Mouse (Mus musculus) forebrain, embryonic 12.5 days (tissue): Measurements from ENCODE around the gene Tmem176b. TPM values are rescaled to one million over a fixed set of nuclear protein-coding genes. Genes with fewer than 3 reads are reported as not detected.

Experiments used
- ATAC-seq: fragments of 200-750 bp; cut with Nextera tagmentation; 2 replicates; pipeline ENCODE4 v1.8.0; 2017; ENCODE audit warnings: moderate TSS enrichment; ENCODE audit not compliant: low FRiP score
- H3K27ac ChIP-seq: fragments of 300-500 bp; sonication (generic); 2 replicates; pipeline ENCODE4 v1.5.1; 2016; ENCODE audit warnings: mild to moderate bottlenecking
- H3K27me3 ChIP-seq: fragments of 300-500 bp; sonication (generic); 2 replicates; pipeline ENCODE4 v1.6.1; 2016; ENCODE audit warnings: mild to moderate bottlenecking
- H3K36me3 ChIP-seq: fragments of 300-500 bp; sonication (generic); replicated peaks from 2 replicates; pipeline ENCODE4 v1.6.1; 2016; ENCODE audit warnings: mild to moderate bottlenecking
- H3K4me1 ChIP-seq: fragments of 300-500 bp; sonication (generic); 2 replicates; pipeline ENCODE4 v1.6.1; 2016
- H3K4me2 ChIP-seq: fragments of 300-500 bp; sonication (generic); 2 replicates; pipeline ENCODE4 v1.6.1; 2016; ENCODE audit warnings: mild to moderate bottlenecking, moderate library complexity
- H3K4me3 ChIP-seq: fragments of 300-500 bp; sonication (generic); replicated peaks from 2 replicates; pipeline ENCODE4 v1.5.1; 2016; ENCODE audit warnings: mild to moderate bottlenecking
- H3K9ac ChIP-seq: fragments of 300-500 bp; sonication (generic); 2 replicates; pipeline ENCODE4 v1.6.1; 2016; ENCODE audit warnings: mild to moderate bottlenecking
- H3K9me3 ChIP-seq: fragments of 300-500 bp; sonication (generic); 2 replicates; pipeline ENCODE4 v1.6.1; 2016
- WGBS: fragments of 180-500 bp; shearing (Covaris S2); methylation state at CpG from one replicate; pipeline ENCODE4 v1.1.7; 2016; 5-methylcytosine and 5-hydroxymethylcytosine counted together
- polyA plus RNA-seq: library from polyadenylated mRNA; unstranded; fragments of >200 nt; fragmentation: Nextera tagmentation; extraction: Ambion mirVana; gene quantifications from 2 replicates; pipeline ENCODE4 v1.2.1, GENCODE M21; 2016

The Tmem176b gene
- polyA plus RNA-seq, 1 experiment from 2014 or later: 77.8 TPM

GRCm38 (mm10) chr6:48815013-48815412 is 26.3 kb downstream of the Tmem176b start:
- H3K27me3 ChIP-seq: no peaks in the 10 kb centered on the region
- no peak overlapping the region for H3K4me3 ChIP-seq
- no peak for ATAC-seq
- no peak overlapping the region for H3K27ac ChIP-seq
- no peak overlapping the region for H3K9ac ChIP-seq
- no peaks in the 10 kb centered on the region for H3K4me1 ChIP-seq
- no peak overlapping the region for H3K4me2 ChIP-seq
- H3K9me3 ChIP-seq: no peaks in the 10 kb centered on the region
- no peaks in the 10 kb centered on the region for H3K36me3 ChIP-seq

- 79% methylated on average over 3 of the region's 3 CpGs for WGBS
- H3K4me3 ChIP-seq: no peak overlapping the region
- no peaks in the 10 kb centered on the region for H3K4me1 ChIP-seq
- H3K9me3 ChIP-seq: no peaks in the 10 kb centered on the region
- H3K36me3 ChIP-seq: no peaks in the 10 kb centered on the region
- H3K27me3 ChIP-seq: no peaks in the 10 kb centered on the region
- no peak for ATAC-seq
- H3K4me2 ChIP-seq: no peak overlapping the region
- no peak overlapping the region for H3K9ac ChIP-seq
- H3K27ac ChIP-seq: no peak overlapping the region
These were observed 31.6 kb downstream of the Tmem176b start for GRCm38 (mm10) chr6:48809494-48810219.

DNA sequence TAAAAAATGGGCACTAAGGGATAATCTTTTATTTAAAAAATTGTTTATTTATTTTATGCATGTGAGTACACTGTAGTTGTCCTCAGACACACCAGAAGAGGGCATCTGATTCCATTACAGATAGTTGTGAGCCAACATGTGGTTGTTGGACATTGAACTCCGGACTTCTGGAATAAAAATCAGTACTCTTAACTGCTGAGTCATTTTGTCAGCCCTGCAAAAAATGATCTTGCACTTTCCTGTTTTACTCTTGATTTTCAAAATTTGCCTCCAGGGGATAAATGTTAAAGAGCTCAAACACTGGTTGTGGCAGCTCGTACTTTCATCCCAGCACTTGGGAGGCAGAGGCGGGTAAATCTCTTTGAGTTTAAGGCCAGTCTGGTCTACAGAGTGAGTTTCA is 34.5 kb downstream of the Tmem176b start:
- Histone ChIP-seq H3K27ac (no peak overlapping the region), H3K9me3 (no peaks in the 10 kb centered on the region), H3K4me1 (no peaks in the 10 kb centered on the region), H3K4me2 (no peak overlapping the region), H3K9ac (no peak overlapping the region), H3K4me3 (no peak overlapping the region), H3K36me3 (no peaks in the 10 kb centered on the region), H3K27me3 (no peaks in the 10 kb centered on the region)
- 92% methylated on average over 3 of the region's 3 CpGs for whole genome bisulfite sequencing
- no peak for ATAC-seq

DNA sequence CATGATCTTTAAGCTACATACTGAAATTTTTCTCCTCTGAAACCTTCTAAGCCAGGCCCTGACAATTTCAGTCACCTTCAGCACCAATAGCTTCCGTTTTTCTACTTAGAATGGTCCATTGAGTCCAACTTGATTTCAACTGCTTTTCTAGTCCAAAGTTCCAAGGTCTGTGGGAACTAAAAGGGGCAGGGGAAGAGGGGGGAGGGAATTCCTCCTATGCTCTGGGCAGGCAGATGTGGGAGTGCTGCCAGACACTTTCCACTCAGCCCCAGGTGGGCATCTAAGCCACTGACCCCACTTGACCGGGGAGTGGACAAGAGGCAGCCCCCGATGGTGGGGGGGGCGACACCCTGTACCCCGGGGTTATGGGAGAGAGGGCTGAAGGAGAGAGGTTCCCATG is 37.0 kb downstream of the Tmem176b start:
- Histone ChIP-seq H3K4me3 (no peak overlapping the region), H3K9me3 (no peaks in the 10 kb centered on the region), H3K27me3 (no peaks in the 10 kb centered on the region), H3K9ac (no peak overlapping the region), H3K4me2 (no peak overlapping the region), H3K27ac (no peak overlapping the region), H3K36me3 (no peaks in the 10 kb centered on the region), H3K4me1 (no peaks in the 10 kb centered on the region)
- ATAC-seq: no peak
- 85% methylated on average over 5 of the region's 5 CpGs for WGBS

DNA sequence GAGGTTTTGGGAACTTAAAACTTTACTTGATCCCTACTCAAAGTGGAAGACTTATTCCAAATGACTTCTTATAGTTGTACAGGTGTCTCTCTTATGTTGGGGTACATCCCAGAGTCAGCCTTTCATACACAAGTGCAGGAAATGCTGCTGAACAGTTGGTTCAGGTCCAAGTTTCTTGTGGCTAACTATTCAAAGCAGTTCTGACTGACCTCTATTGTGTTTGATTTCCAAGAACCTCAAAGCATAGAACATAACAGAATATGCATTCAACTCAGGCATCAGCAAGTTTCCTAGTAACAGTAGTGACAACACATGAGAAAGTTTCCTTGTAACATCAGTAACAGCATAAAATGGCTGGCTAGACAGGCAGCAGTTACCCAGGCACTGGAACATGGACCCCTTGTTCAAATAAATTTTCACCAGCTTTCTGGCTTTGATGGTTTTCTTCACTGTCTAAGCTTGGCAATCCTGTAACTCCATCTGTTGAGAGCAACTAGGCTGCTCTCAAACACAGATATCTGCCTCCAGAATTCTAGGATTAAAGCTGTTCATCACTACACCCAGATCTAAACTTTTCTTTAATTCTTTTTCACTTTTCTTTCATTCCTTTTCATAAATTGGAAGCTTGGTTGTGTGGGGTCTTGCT is 37.8 kb downstream of the Tmem176b start:
- Histone ChIP-seq H3K4me2 (no peak overlapping the region), H3K27ac (no peak overlapping the region), H3K27me3 (no peaks in the 10 kb centered on the region), H3K4me1 (no peaks in the 10 kb centered on the region), H3K4me3 (no peak overlapping the region), H3K9ac (no peak overlapping the region), H3K9me3 (no peaks in the 10 kb centered on the region), H3K36me3 (no peaks in the 10 kb centered on the region)
- ATAC-seq: no peak

DNA sequence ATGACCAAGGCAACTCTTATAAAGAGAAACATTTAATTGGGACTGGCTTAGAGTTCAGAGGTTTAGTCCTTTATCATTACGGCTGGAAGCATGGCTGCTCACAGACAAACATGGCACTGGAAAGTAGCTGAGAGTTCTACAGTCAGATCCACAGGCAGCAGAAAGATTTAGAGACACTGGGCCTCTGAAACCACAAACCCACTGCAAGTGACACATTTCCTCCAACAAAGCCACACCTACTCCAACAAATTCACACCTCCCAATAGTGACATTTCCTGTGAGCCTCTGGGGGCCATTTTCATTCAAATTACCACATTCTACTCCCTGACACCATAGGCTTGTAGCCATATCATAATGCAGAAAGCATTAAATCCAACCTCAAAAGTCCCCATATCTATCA is 39.4 kb downstream of the Tmem176b start:
- H3K36me3 ChIP-seq: no peaks in the 10 kb centered on the region
- H3K4me1 ChIP-seq: no peaks in the 10 kb centered on the region
- H3K4me2 ChIP-seq: no peak overlapping the region
- ATAC-seq: no peak
- WGBS: 92% methylated on average over 1 of the region's 1 CpGs
- H3K9ac ChIP-seq: no peak overlapping the region
- H3K27me3 ChIP-seq: no peaks in the 10 kb centered on the region
- H3K4me3 ChIP-seq: no peak overlapping the region
- H3K27ac ChIP-seq: no peak overlapping the region
- H3K9me3 ChIP-seq: no peaks in the 10 kb centered on the region

DNA sequence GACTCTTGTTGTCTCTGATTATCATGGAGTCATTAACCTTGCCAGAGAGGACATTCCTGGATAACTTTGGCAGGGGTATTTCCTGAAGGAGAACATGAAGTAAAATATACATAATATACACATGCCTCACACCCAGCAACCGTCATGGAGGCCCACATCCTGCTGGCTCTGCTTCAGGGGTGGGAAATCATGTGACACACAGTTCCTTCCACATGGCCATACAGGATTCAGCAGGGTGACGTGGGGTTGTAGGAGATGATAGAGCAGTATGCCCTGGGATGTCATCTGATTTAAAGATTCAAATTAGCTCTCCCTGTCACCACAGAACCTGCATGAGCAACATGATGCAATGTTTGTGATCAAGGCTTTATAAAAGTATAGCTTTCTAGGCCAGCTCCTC is 53.4 kb downstream of the Tmem176b start:
- H3K36me3 ChIP-seq: no peaks in the 10 kb centered on the region
- H3K27ac ChIP-seq: no peak overlapping the region
- no peak overlapping the region for H3K4me3 ChIP-seq
- no peaks in the 10 kb centered on the region for H3K9me3 ChIP-seq
- ATAC-seq: no peak
- H3K4me1 ChIP-seq: no peaks in the 10 kb centered on the region
- H3K27me3 ChIP-seq: no peaks in the 10 kb centered on the region
- H3K4me2 ChIP-seq: no peak overlapping the region
- WGBS: 75% methylated on average over 2 of the region's 2 CpGs
- no peak overlapping the region for H3K9ac ChIP-seq

DNA sequence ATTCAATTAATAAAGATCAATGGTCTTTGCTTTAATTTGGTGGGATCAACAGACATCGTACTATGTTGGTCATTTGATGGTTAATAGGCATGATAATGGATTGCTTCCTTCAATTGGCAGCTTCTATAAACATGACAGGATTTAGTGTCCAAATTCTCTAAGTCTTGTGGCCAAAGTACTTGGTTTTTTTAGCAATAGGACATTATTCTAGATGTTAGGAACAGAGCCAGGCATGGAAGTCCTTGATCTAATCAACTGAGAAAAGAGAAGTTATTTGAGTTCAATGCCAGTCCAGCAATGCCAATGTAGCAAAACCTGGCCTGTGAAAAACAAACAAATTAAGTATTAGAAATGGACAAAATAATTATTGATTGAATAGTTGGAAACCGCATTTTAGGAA is 55.7 kb downstream of the Tmem176b start:
- Histone ChIP-seq H3K4me2 (no peak overlapping the region), H3K9ac (no peak overlapping the region), H3K27me3 (no peaks in the 10 kb centered on the region), H3K4me1 (no peaks in the 10 kb centered on the region), H3K9me3 (no peaks in the 10 kb centered on the region), H3K4me3 (no peak overlapping the region), H3K27ac (no peak overlapping the region), H3K36me3 (no peaks in the 10 kb centered on the region)
- no peak for ATAC-seq
- WGBS: 86% methylated on average over 2 of the region's 2 CpGs

- Histone ChIP-seq H3K4me2 (no peak overlapping the region), H3K9ac (no peak overlapping the region), H3K27ac (no peak overlapping the region), H3K9me3 (no peaks in the 10 kb centered on the region), H3K4me1 (no peaks in the 10 kb centered on the region), H3K4me3 (no peak overlapping the region), H3K36me3 (no peaks in the 10 kb centered on the region), H3K27me3 (no peaks in the 10 kb centered on the region)
- no peak for ATAC-seq
- 86% methylated on average over 1 of the region's 1 CpGs for WGBS
These were observed 56.1 kb downstream of the Tmem176b start for GRCm38 (mm10) chr6:48785189-48785588.

DNA sequence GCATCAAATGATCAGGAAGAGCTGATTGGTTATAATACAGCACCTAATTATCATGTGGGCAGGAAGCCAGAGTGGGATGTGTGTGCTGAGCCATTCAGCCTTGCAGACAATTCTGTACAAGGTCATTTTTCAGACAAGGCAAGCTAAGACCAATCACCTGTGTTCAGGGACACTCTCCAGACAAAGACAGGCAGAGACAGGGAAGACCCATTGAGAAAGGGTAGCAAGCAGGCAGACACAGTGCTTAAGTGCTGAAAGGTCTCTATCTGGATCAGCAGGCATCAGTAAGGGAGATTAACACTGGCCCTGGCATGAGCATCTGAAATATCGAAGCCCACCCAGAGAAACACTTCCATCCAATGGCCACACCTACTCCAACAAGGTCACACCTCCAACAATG is 56.9 kb downstream of the Tmem176b start:
- Histone ChIP-seq H3K27ac (no peak overlapping the region), H3K4me2 (no peak overlapping the region), H3K4me3 (no peak overlapping the region), H3K9me3 (no peaks in the 10 kb centered on the region), H3K36me3 (no peaks in the 10 kb centered on the region), H3K4me1 (no peaks in the 10 kb centered on the region), H3K9ac (no peak overlapping the region), H3K27me3 (no peaks in the 10 kb centered on the region)
- no peak for ATAC-seq
- 95% methylated on average over 1 of the region's 1 CpGs for WGBS

Other genes with a start within 250 kb of the Tmem176b start
- 46.7 and 50.0 TPM in 2 replicates for gene Repin1, start 247.6 kb downstream of the Tmem176b start, polyA plus RNA-seq
- gene Gm44965, start 247.6 kb downstream of the Tmem176b start, polyA plus RNA-seq: not detected in 2 replicates
- gene Zfp775, start 239.4 kb downstream of the Tmem176b start, polyA plus RNA-seq: 13.4 and 14.9 TPM in 2 replicates
- 1.2 and 1.6 TPM in 2 replicates for gene AI854703, start 214.7 kb downstream of the Tmem176b start, polyA plus RNA-seq
- gene Gimap8, start 194.3 kb downstream of the Tmem176b start, polyA plus RNA-seq: 0.36 TPM in 2 replicates
- 2.0 and 2.6 TPM in 2 replicates for gene Gimap9, start 165.4 kb downstream of the Tmem176b start, polyA plus RNA-seq
- 2.8 and 3.4 TPM in 2 replicates for gene Gimap4, start 156.9 kb downstream of the Tmem176b start, polyA plus RNA-seq
- 5.7 and 6.5 TPM in 2 replicates for gene Gimap6, start 133.3 kb downstream of the Tmem176b start, polyA plus RNA-seq
- gene Gm28053, start 122.9 kb downstream of the Tmem176b start, polyA plus RNA-seq: not detected in 2 replicates
- not detected in 2 replicates for gene Gimap7, start 122.9 kb downstream of the Tmem176b start, polyA plus RNA-seq
- gene Gimap1, start 102.4 kb downstream of the Tmem176b start, polyA plus RNA-seq: 3.0 and 3.3 TPM in 2 replicates
- 0.50 and 1.0 TPM in 2 replicates for gene Gimap5, start 95.3 kb downstream of the Tmem176b start, polyA plus RNA-seq
- not detected in 2 replicates for gene Gimap3, start 70.6 kb downstream of the Tmem176b start, polyA plus RNA-seq
- 12.0 and 16.7 TPM in 2 replicates for gene Tmem176a, start 577 bp downstream of the Tmem176b start, polyA plus RNA-seq
- gene Aoc1, start 31.4 kb upstream of the Tmem176b start, polyA plus RNA-seq: not detected in 2 replicates
- not detected in 2 replicates for gene 1600015I10Rik, start 88.4 kb upstream of the Tmem176b start, polyA plus RNA-seq
- not detected in 2 replicates for gene Doxl2, start 133.5 kb upstream of the Tmem176b start, polyA plus RNA-seq
- gene Svs1, start 145.4 kb upstream of the Tmem176b start, polyA plus RNA-seq: not detected in 2 replicates
- 0.19 and 0.82 TPM in 2 replicates for gene Gpnmb, start 195.1 kb upstream of the Tmem176b start, polyA plus RNA-seq
- gene Malsu1, start 232.3 kb upstream of the Tmem176b start, polyA plus RNA-seq: 58.7 and 67.8 TPM in 2 replicates